24 mouse cellular contexts compared by ENCODE assay signal in the genomic region with DNA sequence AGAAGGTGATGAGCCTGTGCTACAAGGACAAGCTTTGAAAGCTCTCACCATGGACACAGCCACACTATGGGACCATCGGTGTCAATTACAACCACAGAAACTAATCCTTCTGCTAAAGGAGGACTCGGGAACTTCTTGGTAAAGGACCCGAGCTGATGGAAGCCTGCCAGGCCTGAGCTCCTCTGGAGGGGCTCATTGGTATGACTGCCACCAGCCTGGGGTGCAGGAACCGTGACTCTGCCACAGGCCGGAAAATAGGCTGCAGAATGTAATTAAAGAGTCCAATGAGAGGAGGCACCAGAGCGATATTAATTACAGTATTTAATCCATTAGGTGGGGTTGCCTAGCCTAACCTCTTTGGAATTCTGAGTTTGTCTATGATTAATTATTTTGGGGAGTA. TPM values are rescaled to one million over a fixed set of nuclear protein-coding genes. Genes with fewer than 3 reads are reported as not detected.
DNase-seq lines count a peak whose midpoint lies in the region; ATAC-seq and TF ChIP-seq lines count a peak whose summit lies in the region.
"Had no signal": no experiment of that assay in that cellular context is flagged by ENCODE, and none has a peak within 500 bp of the region (broad histone marks: within the 10 kb centered on the region; RNA-seq: fewer than 3 reads in every experiment).

No protein-coding gene starts in this region.

- H3K4me3 ChIP-seq in hindbrain, embryonic 12.5 days, result no peak overlapping the region
- H3K4me3 ChIP-seq in hindbrain, embryonic 11.5 days (ENCODE audit: low read depth, low read length), result no peak overlapping the region
- H3K4me3 ChIP-seq in kidney, embryonic 16.5 days (ENCODE audit: low read length), result no peak overlapping the region
- H3K4me3 ChIP-seq in kidney, adult 2 months (ENCODE audit: insufficient read depth, low read depth, low read length), result no peak overlapping the region
- no peak overlapping the region for H3K4me3 ChIP-seq in midbrain, postnatal 0 days (ENCODE audit: low read depth, low read length)
- no peak overlapping the region for H3K4me3 ChIP-seq in midbrain, embryonic 11.5 days (ENCODE audit: low read depth, low read length)
- H3K4me3 ChIP-seq: embryonic facial prominence, embryonic 15.5 days had no signal

- TF ChIP-seq POLR2A in kidney, adult 2 months (IDR thresholded peaks at IDR 0.05; ENCODE audit: low read depth, low read length), result no peak

- no peaks in the 10 kb centered on the region for H3K36me3 ChIP-seq in hindbrain, embryonic 12.5 days
- no peaks in the 10 kb centered on the region for H3K36me3 ChIP-seq in hindbrain, embryonic 11.5 days (ENCODE audit: control insufficient read depth, insufficient read depth, low read length)
- no peaks in the 10 kb centered on the region for H3K36me3 ChIP-seq in kidney, embryonic 16.5 days (ENCODE audit: insufficient read depth, low read length)
- H3K36me3 ChIP-seq in kidney, adult 2 months (ENCODE audit: control insufficient read depth, insufficient read depth, low read length), result no peaks in the 10 kb centered on the region
- no peaks in the 10 kb centered on the region for H3K36me3 ChIP-seq in midbrain, postnatal 0 days (ENCODE audit: insufficient read depth, low read length)
- H3K36me3 ChIP-seq in midbrain, embryonic 11.5 days (ENCODE audit: control insufficient read depth, insufficient read depth, low read length), result no peaks in the 10 kb centered on the region
- H3K36me3 ChIP-seq: embryonic facial prominence, embryonic 15.5 days had no signal

- H3K4me2 ChIP-seq in hindbrain, embryonic 12.5 days (replicated peaks), result no peak overlapping the region
- H3K4me2 ChIP-seq in hindbrain, embryonic 11.5 days (replicated peaks; ENCODE audit: low read depth, low read length), result no peak overlapping the region
- H3K4me2 ChIP-seq in kidney, embryonic 16.5 days (replicated peaks; ENCODE audit: low read depth, low read length), result no peak overlapping the region
- no peak overlapping the region for H3K4me2 ChIP-seq in midbrain, postnatal 0 days (ENCODE audit: low read depth, low read length, poor library complexity, severe bottlenecking)
- H3K4me2 ChIP-seq in midbrain, embryonic 11.5 days, result no peak overlapping the region
- H3K4me2 ChIP-seq: embryonic facial prominence, embryonic 15.5 days; heart, embryonic 11.5 days had no signal

- ATAC-seq in hindbrain, embryonic 12.5 days (ENCODE audit: low FRiP score), result 0 out of 2 replicates have a peak, but pooled peaks have one; percentile 52
- ATAC-seq in hindbrain, embryonic 11.5 days (ENCODE audit: low FRiP score), result no peak
- ATAC-seq in kidney, embryonic 16.5 days (ENCODE audit: low FRiP score, low TSS enrichment), result peak; percentile 46; the same call in 1 of the 2 replicates
- ATAC-seq in midbrain, postnatal 0 days (ENCODE audit: low FRiP score), result no peak
- ATAC-seq in midbrain, embryonic 11.5 days (ENCODE audit: low FRiP score), result no peak
- ATAC-seq: activated CD4-positive, CD25-positive, alpha-beta regulatory T cell, adult 4 months; intestine, embryonic 16.5 days had no signal

- 65% methylated on average over 6 of the region's 6 CpGs for WGBS in hindbrain, embryonic 12.5 days
- WGBS in hindbrain, embryonic 11.5 days, result 79% methylated on average over 6 of the region's 6 CpGs
- 38% methylated on average over 6 of the region's 6 CpGs for WGBS in kidney, embryonic 16.5 days
- WGBS in kidney, adult 2 months, result 41% methylated on average over 6 of the region's 6 CpGs
- 56% methylated on average over 6 of the region's 6 CpGs for WGBS in midbrain, postnatal 0 days
- WGBS in midbrain, embryonic 11.5 days, result 77% methylated on average over 6 of the region's 6 CpGs

- peak; percentile 43 to 57 for DNase-seq in cerebellum, postnatal 10 days
- no peak for DNase-seq in cerebellum, adult 11 months
- DNase-seq in hindbrain, embryonic 11.5 days (ENCODE audit: low spot score), result no peak
- no peak for DNase-seq in kidney, adult 2 months
- peak; percentile 47 for DNase-seq in midbrain, postnatal 0 days (ENCODE audit: low spot score)
- no peak for DNase-seq in midbrain, embryonic 11.5 days (ENCODE audit: low spot score, missing footprints)
- DNase-seq: adrenal gland, adult 8-10 months; cerebellum, adult 2 months; gastrocnemius, postnatal 14 days; heart, adult 11 months; lung, postnatal 4 days; thymus, postnatal 14 days had no signal

- H3K27me3 ChIP-seq in hindbrain, embryonic 12.5 days, result no peaks in the 10 kb centered on the region
- no peaks in the 10 kb centered on the region for H3K27me3 ChIP-seq in hindbrain, embryonic 11.5 days (ENCODE audit: control insufficient read depth, insufficient read depth, low read length)
- no peaks in the 10 kb centered on the region for H3K27me3 ChIP-seq in kidney, embryonic 16.5 days (ENCODE audit: insufficient read depth, low read length)
- no peaks in the 10 kb centered on the region for H3K27me3 ChIP-seq in kidney, adult 2 months (replicated peaks; ENCODE audit: control insufficient read depth, insufficient read depth, low read length)
- no peaks in the 10 kb centered on the region for H3K27me3 ChIP-seq in midbrain, postnatal 0 days (ENCODE audit: insufficient read depth, low read length)
- H3K27me3 ChIP-seq in midbrain, embryonic 11.5 days (ENCODE audit: control insufficient read depth, insufficient read depth, low read length), result no peaks in the 10 kb centered on the region
- H3K27me3 ChIP-seq: embryonic facial prominence, embryonic 15.5 days had no signal

- no peaks in the 10 kb centered on the region for H3K4me1 ChIP-seq in hindbrain, embryonic 12.5 days
- H3K4me1 ChIP-seq in hindbrain, embryonic 11.5 days (replicated peaks; ENCODE audit: control insufficient read depth, insufficient read depth, low read length), result no peaks in the 10 kb centered on the region
- H3K4me1 ChIP-seq in kidney, embryonic 16.5 days (ENCODE audit: insufficient read depth, low read length), result no peaks in the 10 kb centered on the region
- H3K4me1 ChIP-seq in kidney, adult 2 months (ENCODE audit: control insufficient read depth, insufficient read depth, low read length), result no peaks in the 10 kb centered on the region
- no peaks in the 10 kb centered on the region for H3K4me1 ChIP-seq in midbrain, postnatal 0 days (ENCODE audit: insufficient read depth, low read length)
- H3K4me1 ChIP-seq in midbrain, embryonic 11.5 days (ENCODE audit: control insufficient read depth, insufficient read depth, low read length), result no peaks in the 10 kb centered on the region
- H3K4me1 ChIP-seq: embryonic facial prominence, embryonic 15.5 days had no signal

- no peak overlapping the region for H3K9ac ChIP-seq in hindbrain, embryonic 12.5 days
- H3K9ac ChIP-seq in hindbrain, embryonic 11.5 days (ENCODE audit: low read depth, low read length), result no peak overlapping the region
- no peak overlapping the region for H3K9ac ChIP-seq in kidney, embryonic 16.5 days (replicated peaks; ENCODE audit: low read length)
- no peak overlapping the region for H3K9ac ChIP-seq in midbrain, postnatal 0 days (replicated peaks; ENCODE audit: low read length, poor library complexity, severe bottlenecking)
- no peak overlapping the region for H3K9ac ChIP-seq in midbrain, embryonic 11.5 days (ENCODE audit: low read length)
- H3K9ac ChIP-seq: embryonic facial prominence, embryonic 15.5 days had no signal

- no peak for TF ChIP-seq CTCF in kidney, adult 2 months (conservative IDR thresholded peaks at IDR 0.05; ENCODE audit: insufficient read depth, insufficient read length, low read depth, low read length)
- TF ChIP-seq CTCF in midbrain, postnatal 0 days (IDR thresholded peaks at IDR 0.05), result no peak

- no peaks in the 10 kb centered on the region for H3K9me3 ChIP-seq in hindbrain, embryonic 12.5 days (replicated peaks)
- H3K9me3 ChIP-seq in hindbrain, embryonic 11.5 days (ENCODE audit: control insufficient read depth, low read length), result no peaks in the 10 kb centered on the region
- H3K9me3 ChIP-seq in kidney, embryonic 16.5 days (ENCODE audit: low read length), result no peaks in the 10 kb centered on the region
- H3K9me3 ChIP-seq in midbrain, postnatal 0 days (ENCODE audit: low read length), result no peaks in the 10 kb centered on the region
- no peaks in the 10 kb centered on the region for H3K9me3 ChIP-seq in midbrain, embryonic 11.5 days (ENCODE audit: control insufficient read depth, low read length)
- H3K9me3 ChIP-seq: embryonic facial prominence, embryonic 15.5 days had no signal

- H3K27ac ChIP-seq in hindbrain, embryonic 12.5 days, result no peak overlapping the region
- H3K27ac ChIP-seq in hindbrain, embryonic 11.5 days (ENCODE audit: low read depth, low read length), result no peak overlapping the region
- no peak overlapping the region for H3K27ac ChIP-seq in kidney, embryonic 16.5 days (ENCODE audit: low read length)
- no peak overlapping the region for H3K27ac ChIP-seq in kidney, adult 2 months (ENCODE audit: insufficient read depth, low read depth, low read length)
- no peak overlapping the region for H3K27ac ChIP-seq in midbrain, postnatal 0 days (ENCODE audit: low read depth, low read length)
- H3K27ac ChIP-seq in midbrain, embryonic 11.5 days (ENCODE audit: low read depth, low read length), result no peak overlapping the region
- H3K27ac ChIP-seq: embryonic facial prominence, embryonic 15.5 days had no signal

RNA-seq across cellular contexts. Expression of a gene that starts 52.1 kb away (rescaled TPM):
- 5.8 and 10.6 TPM in 2 replicates for polyA plus RNA-seq in hindbrain, embryonic 12.5 days (2016; fragmentation: Nextera tagmentation; extraction: Ambion mirVana)
- 4.3 and 4.5 TPM in 2 replicates for polyA plus RNA-seq in hindbrain, embryonic 11.5 days (2014; fragmentation: Nextera tagmentation; extraction: Ambion mirVana)
- polyA plus RNA-seq in kidney, embryonic 16.5 days (2015; fragmentation: Nextera tagmentation; extraction: Ambion mirVana), result 1.2 and 1.8 TPM in 2 replicates
- 0.03 and 0.16 TPM in 2 replicates for polyA plus RNA-seq in kidney, adult 2 months (2012; rRNA removed)
- total RNA-seq in midbrain, postnatal 0 days (2014; rRNA removed), result 31.2 and 38.2 TPM in 2 replicates
- 35.8 and 36.0 TPM in 2 replicates for polyA plus RNA-seq in midbrain, postnatal 0 days (2015; fragmentation: Nextera tagmentation; extraction: Ambion mirVana)
- polyA plus RNA-seq in midbrain, embryonic 11.5 days (2014; fragmentation: Nextera tagmentation; extraction: Ambion mirVana), result 3.4 and 3.5 TPM in 2 replicates
- total RNA-seq: common myeloid progenitor, adult 5-6 weeks; gastrocnemius, postnatal 14 days; hematopoietic stem cell, adult 5-6 weeks; liver, adult 2 months; megakaryocyte-erythroid progenitor cell, adult 5-6 weeks had no signal
- polyA plus RNA-seq: activated CD4-positive, CD25-positive, alpha-beta regulatory T cell, adult 4 months; heart, postnatal 0 days; liver, adult 2 months; liver, embryonic 16.5 days had no signal

Comparison
In these comparisons a context has a peak if more than half of its experiments do, and no peak if none do; other contexts are left out.
1. DNase-seq: peak in cerebellum, postnatal 10 days (2 of 2) and midbrain, postnatal 0 days (single experiment); none in cerebellum, adult 11 months (single experiment), hindbrain, embryonic 11.5 days (single experiment), kidney, adult 2 months (single experiment) and midbrain, embryonic 11.5 days (single experiment).
2. ATAC-seq: peak in hindbrain, embryonic 12.5 days (single experiment) and kidney, embryonic 16.5 days (single experiment); none in hindbrain, embryonic 11.5 days (single experiment), midbrain, postnatal 0 days (single experiment) and midbrain, embryonic 11.5 days (single experiment).